Mouse (Mus musculus): ENCODE measurements around the gene Arl1.

DNA sequence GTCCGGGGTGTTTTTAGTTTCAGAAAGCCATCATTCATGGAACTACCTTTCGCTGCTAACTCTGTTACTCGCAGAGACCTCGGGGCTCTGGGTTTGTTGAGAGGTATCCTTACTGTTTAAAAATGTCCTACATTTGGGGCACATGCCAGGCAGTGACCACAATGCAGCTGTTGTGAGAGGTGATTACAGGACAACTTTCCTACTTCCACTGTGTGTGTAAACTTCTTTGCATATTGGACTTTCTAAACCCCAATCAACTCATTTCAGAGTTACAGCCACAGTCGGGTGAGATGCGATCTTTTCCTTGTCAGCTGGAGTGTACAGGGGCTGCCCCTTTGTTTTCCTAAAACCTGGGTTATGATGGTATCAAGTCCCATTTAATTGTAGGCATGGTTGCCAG lies 15.0 kb upstream of the Arl1 start:
- TF ChIP-seq CTCF (IDR thresholded peaks at IDR 0.05; ENCODE audit: low read depth) (no peak), EP300 (IDR thresholded peaks at IDR 0.05; ENCODE audit: low read depth) (no peak)

All from liver, embryonic 14.5 days (tissue).